Mouse (Mus musculus) megakaryocyte, embryonic 14.5 days (primary cell): ENCODE measurements around the gene March6.

Source experiments
- FLI1 ChIP-seq: IDR thresholded peaks from 2 replicates; pipeline ENCODE4 v1.6.1; 2012; ENCODE audit warnings: low read length, inconsistent platforms, mixed read lengths
- GATA1 ChIP-seq: IDR thresholded peaks from 3 replicates; pipeline ENCODE4 v1.6.1; 2012; ENCODE audit warnings: mixed read lengths, low read length, inconsistent platforms, borderline replicate concordance

- no peak for TF ChIP-seq GATA1
- TF ChIP-seq FLI1, result no peak
Observed at GRCm38 (mm10) chr15:31502996-31503395, 27.9 kb downstream of the March6 start.
